Mouse (Mus musculus) liver, adult (tissue): ENCODE measurements around the gene Hoxc5.

Source experiments
- GATA4 ChIP-seq: IDR thresholded peaks from 2 replicates; pipeline ENCODE4 v1.6.1; 2014; ENCODE audit warnings: mild to moderate bottlenecking, low read length; ENCODE audit not compliant: insufficient replicate concordance

Hoxc5 gene

DNA sequence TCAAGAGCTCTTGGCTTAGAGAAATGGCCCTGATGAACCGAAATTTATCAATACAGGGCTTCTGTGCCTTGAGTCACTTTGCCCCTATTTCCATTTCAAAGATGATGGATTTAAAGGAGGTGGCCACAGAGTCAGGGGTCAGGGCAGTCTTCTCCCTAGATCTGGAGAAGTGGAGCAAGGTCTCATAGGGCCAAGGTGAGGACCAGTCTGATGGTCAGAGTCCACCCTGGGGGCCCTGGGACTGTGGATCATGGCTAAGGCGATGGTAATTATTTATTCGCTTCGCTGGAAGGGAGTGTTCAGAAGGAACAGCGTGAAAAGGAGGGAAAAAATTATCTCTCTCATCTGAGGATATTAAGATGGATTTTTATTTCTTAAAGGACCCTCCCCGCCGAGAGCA is 7.8 kb downstream of the Hoxc5 start:
- TF ChIP-seq GATA4: no peak

DNA sequence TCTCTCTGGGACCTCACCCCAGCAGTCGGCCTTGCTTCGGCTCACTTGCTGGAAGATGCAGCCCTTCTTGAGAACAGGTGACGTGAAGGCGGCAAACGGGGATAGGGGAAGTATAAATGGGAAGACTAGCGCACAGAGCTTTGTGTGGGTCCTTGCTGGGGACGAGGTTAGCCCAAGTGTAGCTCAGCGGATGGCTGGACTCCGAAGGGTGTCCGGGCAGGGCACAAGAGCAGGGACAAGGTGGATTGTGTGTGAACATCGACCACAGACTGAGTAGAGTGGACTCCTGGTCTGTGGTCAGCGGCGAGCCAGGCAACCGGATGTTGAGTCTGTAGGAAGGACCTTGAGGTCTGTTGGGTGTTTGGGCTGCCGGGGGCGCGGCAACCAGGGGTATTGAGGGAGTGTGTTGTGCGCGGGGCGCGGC is 8.5 kb downstream of the Hoxc5 start:
- no peak for TF ChIP-seq GATA4

DNA sequence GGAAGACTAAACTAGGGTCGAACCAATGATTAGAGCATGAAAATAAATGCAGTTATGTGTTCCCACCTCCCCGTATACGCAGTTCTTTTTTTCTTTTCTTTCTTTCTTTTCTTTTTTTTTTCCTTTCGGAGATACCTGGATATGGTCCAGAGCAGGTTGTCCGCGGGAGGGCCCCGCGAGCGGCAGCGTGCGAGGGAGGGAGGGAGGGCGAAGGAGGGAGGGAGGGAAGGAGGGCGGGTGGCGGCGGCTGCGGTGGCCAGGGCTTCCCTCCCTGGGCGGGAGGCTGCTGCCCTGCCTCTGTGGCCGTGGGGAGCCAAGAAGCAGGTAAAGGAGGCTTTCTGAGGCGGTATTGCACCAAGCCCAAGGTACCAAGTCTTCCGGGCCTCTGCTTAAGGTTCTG is 8.9 kb downstream of the Hoxc5 start, which contains the start of gene Hoxc9:
Hoxc9 (plus strand) TSS at position 269 of the 400 bp plus-strand sequence.
- no peak for TF ChIP-seq GATA4

DNA sequence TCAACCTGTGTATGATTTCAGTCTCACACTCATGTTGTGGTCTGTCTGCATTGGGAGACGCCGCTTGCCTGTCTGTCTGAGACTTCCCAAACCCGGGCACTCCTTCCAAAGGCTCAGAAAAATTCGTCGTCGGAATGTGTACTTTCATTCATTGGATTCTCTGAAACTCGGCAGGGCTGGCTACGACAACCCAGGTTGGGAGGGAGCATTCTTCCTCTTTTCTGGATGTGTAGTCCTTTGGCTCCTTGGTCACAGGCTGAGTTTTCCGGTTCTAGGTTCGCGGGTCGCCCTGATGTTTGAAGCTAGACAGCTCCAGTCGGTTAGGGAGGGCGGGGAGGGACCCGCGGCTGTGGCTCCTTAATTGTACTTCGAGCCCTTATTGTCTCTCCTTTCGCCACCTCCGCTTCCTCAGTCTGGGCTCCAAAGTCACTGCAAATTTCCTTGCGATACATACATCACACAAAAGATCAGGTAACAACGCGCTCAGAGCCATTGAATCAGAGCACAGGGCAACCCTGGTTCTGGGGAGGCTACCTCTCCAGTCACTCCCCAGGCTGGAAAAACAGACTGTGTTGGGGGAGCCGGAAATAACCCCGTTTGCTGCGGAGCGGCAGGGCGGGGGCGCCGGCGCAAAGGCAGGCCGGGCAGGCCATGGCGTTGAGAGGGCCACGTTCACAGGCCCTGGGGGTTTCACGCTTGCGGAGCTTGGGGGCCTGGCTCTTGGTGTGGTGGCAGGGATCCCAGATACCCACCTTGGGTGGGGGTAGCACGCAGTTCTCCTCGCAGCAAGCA is 9.6 kb downstream of the Hoxc5 start:
- TF ChIP-seq GATA4: no peak

DNA sequence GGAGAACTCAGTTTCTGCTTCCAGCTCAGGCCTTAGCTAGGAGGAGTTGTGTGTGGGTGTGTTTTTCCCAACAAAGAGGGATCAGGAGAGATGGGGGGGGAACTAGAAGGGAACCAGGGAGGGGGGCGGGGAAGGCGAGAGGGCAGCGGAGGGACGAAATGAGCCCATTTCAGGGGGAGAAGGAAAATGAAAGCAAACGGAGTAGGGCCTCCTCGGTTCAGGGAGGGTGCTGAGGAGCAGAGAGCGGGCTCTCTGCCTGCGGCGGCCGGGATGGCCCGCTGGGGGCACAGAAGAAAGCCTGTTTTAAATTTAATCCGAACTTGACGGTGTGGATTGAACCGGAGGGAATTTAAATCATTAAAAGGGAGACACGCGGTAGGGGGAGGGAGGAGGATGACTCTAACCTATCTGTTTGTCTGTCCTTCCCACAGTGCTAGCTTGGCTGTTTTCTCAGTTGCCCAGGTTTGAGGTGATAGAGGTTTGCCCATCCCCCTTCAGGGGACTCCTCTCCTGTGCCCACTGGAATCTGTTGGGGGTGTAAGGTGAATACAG is 10.3 kb downstream of the Hoxc5 start:
- no peak for TF ChIP-seq GATA4

DNA sequence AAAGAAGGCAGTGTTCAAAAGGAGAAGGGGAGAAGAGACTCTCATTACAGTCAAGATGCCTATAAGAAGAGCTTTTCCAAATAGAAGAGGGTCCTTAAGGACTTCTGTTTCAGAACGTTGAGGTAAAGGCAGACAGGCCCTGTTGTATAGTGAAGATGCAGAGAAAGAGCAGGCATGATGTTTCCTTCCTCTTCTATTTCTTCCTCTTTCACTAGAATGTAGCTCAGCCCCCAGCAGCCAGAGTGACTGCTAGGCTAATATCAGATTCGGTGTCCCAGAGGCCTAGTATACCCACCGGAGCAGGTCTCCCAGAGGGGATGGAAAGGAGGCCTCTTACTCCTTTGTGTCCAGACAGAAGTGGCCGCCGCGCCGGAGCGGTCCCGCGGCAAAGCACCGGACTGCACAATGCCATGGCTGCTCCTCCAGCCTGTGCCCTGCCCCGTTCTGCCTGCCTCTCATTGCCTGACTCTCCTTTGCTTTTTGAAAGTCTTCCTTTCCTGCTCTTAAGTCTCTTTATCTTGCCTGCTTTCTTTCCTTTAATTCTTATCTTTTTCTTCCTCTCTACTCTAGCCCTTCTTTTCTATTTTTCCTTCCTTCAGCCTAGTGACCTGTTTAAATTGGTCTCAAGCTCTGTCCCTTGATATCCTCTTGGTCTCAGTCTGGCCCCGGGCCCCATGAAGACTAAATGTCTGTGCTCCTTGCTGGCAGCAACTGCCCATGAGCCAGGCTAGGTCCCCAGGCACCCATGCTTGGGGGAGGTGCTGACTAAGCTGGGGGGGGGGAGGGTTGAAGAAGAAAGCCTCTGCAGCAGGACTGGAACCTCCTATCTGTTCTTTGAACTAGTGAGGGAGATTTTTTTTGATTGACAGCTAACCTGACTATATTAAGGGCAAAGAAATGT is 11.6 kb downstream of the Hoxc5 start:
- TF ChIP-seq GATA4: no peak

DNA sequence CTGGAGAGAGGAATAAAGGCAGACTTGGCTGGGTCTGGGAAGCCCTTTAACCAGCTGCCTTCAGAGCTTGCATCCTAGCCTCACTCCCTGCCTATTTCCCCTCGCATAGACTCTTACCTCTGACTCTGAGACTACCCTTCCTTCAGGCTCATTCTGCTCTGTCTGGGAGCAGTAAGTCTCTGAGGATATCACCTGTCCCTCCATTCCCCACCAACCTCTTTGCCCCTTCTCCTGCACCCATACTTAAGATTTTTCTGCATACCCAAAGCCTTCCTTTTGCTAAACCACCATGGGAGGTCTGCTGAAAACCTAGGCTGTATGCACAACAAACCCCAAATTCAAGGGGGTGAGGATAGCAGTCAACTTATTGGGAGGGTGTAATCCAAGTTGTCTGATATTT is 12.7 kb downstream of the Hoxc5 start:
- no peak for TF ChIP-seq GATA4

DNA sequence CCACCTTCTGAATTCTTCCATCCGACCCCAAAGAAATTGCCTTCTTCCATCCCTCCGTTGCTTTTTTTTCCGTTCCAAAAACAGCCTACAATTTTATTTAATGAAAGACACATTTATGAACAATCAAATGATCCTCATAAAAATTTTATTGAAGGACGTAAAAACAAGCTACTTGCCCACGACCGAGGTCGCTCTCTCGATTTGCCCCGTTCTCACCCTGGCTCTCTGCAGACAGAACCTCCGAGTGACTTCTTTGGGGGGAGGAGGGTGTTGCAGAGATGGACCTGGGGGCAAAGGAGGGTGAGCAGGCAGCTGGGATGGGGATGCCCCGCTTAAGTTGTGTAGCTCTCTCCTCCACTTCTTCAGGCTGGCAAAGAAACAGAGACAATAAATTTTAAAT is 13.1 kb downstream of the Hoxc5 start:
- no peak for TF ChIP-seq GATA4

DNA sequence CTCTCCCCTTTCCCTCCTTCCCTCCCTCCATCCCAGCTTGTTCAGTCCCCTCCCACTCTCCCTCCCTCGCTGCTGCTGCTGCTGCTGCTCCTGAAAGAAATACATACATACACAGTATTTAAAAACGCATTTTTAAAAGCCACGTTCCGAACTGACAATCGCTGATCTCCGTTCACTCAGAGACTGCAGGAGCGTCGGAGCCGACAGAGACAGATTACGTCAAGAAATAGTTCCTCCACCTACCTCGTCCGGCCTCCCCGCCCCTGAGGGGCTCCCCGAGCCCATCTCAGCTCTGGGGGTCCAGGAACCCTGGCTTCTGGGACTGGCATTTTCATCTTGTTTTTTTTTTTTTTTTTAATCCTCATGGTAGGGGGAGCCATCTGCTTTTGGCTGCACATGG is 13.7 kb downstream of the Hoxc5 start:
- TF ChIP-seq GATA4: no peak

DNA sequence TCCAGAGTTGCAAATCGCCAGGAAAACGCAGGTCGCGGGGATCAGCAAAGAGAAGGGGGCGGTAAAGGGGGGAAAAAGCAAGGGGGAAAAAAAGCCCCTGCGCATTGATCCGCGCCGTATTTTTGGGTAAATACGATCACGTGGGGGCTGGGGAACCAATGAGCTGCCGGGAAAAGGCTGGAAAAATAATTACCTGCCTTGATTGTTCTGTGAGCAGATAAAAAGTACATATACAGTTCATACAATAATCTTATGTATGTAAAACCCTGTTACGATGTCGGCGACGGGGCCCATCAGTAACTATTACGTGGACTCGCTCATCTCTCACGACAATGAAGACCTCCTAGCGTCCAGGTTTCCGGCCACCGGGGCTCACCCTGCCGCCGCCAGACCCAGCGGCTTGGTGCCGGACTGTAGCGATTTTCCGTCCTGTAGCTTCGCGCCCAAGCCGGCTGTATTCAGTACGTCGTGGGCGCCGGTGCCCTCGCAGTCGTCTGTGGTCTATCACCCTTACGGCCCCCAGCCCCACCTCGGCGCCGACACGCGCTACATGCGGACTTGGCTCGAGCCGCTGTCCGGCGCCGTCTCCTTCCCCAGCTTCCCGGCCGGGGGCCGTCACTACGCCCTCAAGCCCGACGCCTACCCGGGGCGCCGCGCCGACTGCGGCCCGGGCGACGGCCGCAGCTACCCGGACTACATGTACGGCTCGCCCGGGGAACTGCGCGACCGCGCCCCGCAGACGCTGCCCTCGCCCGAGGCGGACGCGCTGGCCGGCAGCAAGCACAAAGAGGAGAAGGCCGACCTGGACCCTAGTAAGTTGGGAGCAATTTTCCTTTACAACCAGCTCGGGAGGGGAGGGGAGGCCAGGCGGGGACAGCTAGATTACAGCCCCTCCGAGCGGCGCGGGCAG is 14.4 kb downstream of the Hoxc5 start:
- TF ChIP-seq GATA4: no peak

DNA sequence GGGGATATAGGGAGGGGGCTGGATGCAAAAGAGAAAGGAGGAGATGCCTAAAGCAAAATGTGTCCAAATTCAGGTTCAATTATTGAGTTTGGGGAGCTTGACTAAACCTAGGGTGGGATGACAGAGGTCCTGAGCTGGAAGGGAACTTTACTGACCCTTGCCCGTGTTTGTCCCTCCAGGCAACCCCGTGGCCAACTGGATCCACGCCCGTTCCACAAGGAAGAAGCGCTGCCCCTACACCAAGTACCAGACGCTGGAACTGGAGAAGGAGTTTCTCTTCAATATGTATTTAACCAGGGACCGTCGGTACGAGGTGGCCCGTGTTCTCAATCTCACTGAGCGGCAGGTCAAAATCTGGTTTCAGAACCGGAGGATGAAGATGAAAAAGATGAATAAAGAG is 16.5 kb downstream of the Hoxc5 start:
- no peak for TF ChIP-seq GATA4

DNA sequence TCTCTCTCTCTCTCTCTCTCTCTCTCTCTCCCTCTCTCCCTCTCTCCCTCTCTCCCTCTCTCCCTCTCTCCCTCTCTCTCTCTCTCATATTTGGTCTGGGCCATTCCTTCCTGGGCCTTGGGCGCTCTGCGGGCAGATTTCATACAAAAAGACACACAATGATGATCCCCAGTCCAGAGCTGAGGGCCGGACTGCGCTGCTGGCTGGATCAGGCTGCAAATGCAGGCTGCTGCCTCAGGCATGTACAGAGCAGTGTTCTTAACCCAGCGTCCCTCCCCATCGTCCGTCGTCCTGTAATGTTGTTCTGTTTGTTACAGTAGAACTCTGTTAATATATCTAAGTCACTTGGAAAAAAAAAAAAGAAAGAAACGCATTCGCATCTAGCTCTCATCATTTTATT is 17.3 kb downstream of the Hoxc5 start:
- TF ChIP-seq GATA4: no peak

DNA sequence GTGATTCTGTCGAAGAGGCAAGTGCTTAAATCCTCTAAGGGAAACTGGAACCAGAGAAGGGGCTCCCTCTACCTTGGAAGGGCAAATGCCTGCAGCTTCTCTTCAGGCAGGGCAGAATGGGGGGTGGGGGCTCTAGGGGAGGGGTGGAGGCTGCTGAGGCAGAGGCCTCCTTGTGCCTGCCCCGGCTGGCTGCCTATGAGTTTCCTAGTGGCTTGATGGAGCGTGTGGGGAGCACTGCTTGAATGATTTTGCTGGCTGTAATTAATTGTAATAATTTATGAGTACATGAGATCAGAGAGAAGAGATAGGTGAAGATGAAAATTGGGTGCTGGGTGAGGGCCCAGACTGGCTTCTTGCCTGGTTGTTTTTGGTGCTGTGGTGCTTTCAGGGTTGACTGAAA is 17.7 kb downstream of the Hoxc5 start:
- TF ChIP-seq GATA4: no peak

DNA sequence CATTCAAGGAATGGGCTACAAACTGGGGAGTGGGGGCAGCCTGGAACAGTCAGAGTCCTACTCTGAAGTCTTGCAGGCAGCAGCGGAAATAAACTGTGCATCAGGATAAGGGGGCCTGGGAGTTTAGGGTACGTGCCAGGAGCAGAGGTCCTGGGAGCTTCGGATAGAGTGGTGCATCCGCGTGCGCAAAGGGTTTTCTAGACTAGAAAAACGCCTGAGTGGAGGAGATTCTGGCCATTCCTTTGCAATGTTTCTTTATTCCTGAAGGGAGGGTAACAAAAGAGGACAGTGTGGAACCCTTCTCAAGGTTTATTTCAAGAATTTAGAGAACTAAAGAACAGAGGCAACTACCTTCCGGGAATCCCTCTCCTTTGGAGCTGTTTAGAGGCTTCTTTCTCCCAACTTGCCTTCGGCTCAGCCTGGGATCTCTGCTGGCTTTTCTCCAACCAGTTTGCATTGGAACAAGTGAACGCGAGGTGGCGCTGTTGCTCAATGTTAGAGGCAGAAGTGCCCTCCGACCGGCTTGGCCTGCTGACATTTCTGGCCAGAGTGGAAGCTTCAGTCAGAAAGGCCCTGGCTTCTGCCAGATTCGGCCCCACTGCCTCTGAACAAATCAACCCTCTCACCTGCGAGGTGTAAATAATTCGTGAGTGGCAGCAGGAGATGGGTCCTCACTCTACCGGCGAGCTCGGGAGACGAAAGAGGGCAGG is 20.0 kb downstream of the Hoxc5 start:
- no peak for TF ChIP-seq GATA4

DNA sequence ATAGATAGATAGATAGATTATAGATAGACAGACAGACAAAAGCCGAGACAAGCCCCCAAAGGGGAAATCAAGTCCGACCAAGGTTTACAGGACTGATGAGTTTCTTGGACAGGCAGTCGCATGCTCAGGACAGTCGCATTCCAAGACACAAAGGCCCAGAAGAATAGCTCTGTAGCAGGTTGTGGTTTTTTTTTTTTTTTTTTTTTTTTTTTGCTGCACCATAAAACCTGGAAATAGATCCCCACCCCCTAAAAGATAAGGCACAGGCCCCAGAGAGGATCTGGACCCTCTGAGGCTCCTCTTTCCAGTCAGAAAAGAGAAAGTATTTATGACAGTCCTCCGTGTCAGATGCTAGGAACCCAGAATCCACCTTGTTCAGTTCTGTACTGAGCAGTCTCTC is 20.8 kb downstream of the Hoxc5 start:
- no peak for TF ChIP-seq GATA4
